Mouse (Mus musculus) ES-E14 (cell line): Measurements from ENCODE around the gene Tmem81.
A peak's percentile ranks its signal among the peaks of the same experiment; 100 is the strongest.

Experiments
- MAFK ChIP-seq: IDR thresholded peaks from 2 replicates; pipeline ENCODE4 v1.6.1; 2014; ENCODE audit warnings: mild to moderate bottlenecking, low read depth, low read length, inconsistent platforms; ENCODE audit not compliant: insufficient read depth
- ZC3H11A ChIP-seq: IDR thresholded peaks from 2 replicates; pipeline ENCODE4 v1.6.1; 2012; ENCODE audit warnings: low read depth, mild to moderate bottlenecking, inconsistent platforms, low read length, borderline replicate concordance
- ZNF384 ChIP-seq: IDR thresholded peaks from 2 replicates; pipeline ENCODE4 v1.6.1; 2012; ENCODE audit warnings: low read depth, low read length, inconsistent platforms

- TF ChIP-seq MAFK (peak; percentile 60; the same call in 1 of the 2 replicates), ZC3H11A (no peak), ZNF384 (no peak)
Observed at GRCm38 (mm10) chr1:132479438-132479837, 26.6 kb upstream of the Tmem81 start.
